Mouse (Mus musculus) forebrain, embryonic 13.5 days (tissue): ENCODE results near the gene Clgn. TPM values are rescaled to one million over a fixed set of nuclear protein-coding genes. Genes with fewer than 3 reads are reported as not detected.

Experiments
- ATAC-seq: fragments of 200-750 bp; cut with Nextera tagmentation; 2 replicates; pipeline ENCODE4 v1.8.0; 2017
- H3K27ac ChIP-seq: fragments of 300-500 bp; sonication (generic); 2 replicates; pipeline ENCODE4 v1.5.1; 2015; ENCODE audit warnings: inconsistent platforms, mild to moderate bottlenecking, moderate library complexity
- H3K27me3 ChIP-seq: fragments of 300-500 bp; sonication (generic); 2 replicates; pipeline ENCODE4 v1.6.1; 2015; ENCODE audit warnings: mild to moderate bottlenecking, inconsistent platforms
- H3K36me3 ChIP-seq: fragments of 300-500 bp; sonication (generic); 2 replicates; pipeline ENCODE4 v1.6.1; 2015; ENCODE audit warnings: mild to moderate bottlenecking, inconsistent platforms; ENCODE audit not compliant: poor library complexity, severe bottlenecking
- H3K4me1 ChIP-seq: fragments of 300-500 bp; sonication (generic); 2 replicates; pipeline ENCODE4 v1.6.1; 2015; ENCODE audit warnings: inconsistent platforms
- H3K4me2 ChIP-seq: fragments of 300-500 bp; sonication (generic); 2 replicates; pipeline ENCODE4 v1.6.1; 2015; ENCODE audit warnings: inconsistent platforms, mild to moderate bottlenecking, moderate library complexity
- H3K4me3 ChIP-seq: fragments of 300-500 bp; sonication (generic); 2 replicates; pipeline ENCODE4 v1.5.1; 2015; ENCODE audit warnings: mild to moderate bottlenecking, inconsistent platforms
- H3K9ac ChIP-seq: fragments of 300-500 bp; sonication (generic); 2 replicates; pipeline ENCODE4 v1.6.1; 2015; ENCODE audit warnings: mild to moderate bottlenecking, inconsistent platforms
- H3K9me3 ChIP-seq: fragments of 300-500 bp; sonication (generic); replicated peaks from 2 replicates; pipeline ENCODE4 v1.6.1; 2016; ENCODE audit warnings: inconsistent platforms
- WGBS: fragments of 180-500 bp; shearing (Covaris S2); methylation state at CpG from one replicate; pipeline ENCODE4 v1.1.7; 2015; 5-methylcytosine and 5-hydroxymethylcytosine counted together
- polyA plus RNA-seq: library from polyadenylated mRNA; unstranded; fragments of >200 nt; fragmentation: Nextera tagmentation; extraction: Ambion mirVana; gene quantifications from 2 replicates; pipeline ENCODE4 v1.2.1, GENCODE M21; 2015

Clgn gene
- polyA plus RNA-seq, 1 experiment from 2014 or later, result 5.4 TPM

DNA sequence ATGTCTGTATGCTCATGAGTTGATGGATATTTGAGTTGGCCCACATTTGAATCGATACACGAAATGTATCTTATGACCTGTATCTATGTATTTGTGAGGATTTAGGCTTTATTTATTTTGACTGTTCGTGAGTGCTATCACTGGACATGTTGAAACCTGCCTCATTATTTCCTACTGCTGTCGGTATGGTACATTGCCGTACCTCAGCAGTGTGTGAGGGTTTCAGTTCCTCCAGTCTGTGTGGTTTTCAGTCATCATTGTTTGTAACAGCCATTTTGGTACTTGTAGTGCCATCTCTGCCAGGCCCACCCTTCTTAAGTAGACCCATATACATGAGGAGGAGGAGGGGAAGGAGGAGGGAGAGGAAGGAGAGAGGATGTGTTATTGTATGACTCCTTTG lies 4.7 kb downstream of the Clgn start:
- WGBS, result 91% methylated on average over 5 of the region's 5 CpGs
- H3K27me3 ChIP-seq, result peaks cover 10% of the 10 kb centered on the region; the same call in 1 of the 2 replicates
- no peak overlapping the region for H3K9ac ChIP-seq
- ATAC-seq, result no peak
- no peak overlapping the region for H3K4me2 ChIP-seq
- no peaks in the 10 kb centered on the region for H3K9me3 ChIP-seq
- no peak overlapping the region for H3K4me3 ChIP-seq
- no peaks in the 10 kb centered on the region for H3K36me3 ChIP-seq
- peaks cover 6% of the 10 kb centered on the region for H3K4me1 ChIP-seq
- H3K27ac ChIP-seq, result no peak overlapping the region

DNA sequence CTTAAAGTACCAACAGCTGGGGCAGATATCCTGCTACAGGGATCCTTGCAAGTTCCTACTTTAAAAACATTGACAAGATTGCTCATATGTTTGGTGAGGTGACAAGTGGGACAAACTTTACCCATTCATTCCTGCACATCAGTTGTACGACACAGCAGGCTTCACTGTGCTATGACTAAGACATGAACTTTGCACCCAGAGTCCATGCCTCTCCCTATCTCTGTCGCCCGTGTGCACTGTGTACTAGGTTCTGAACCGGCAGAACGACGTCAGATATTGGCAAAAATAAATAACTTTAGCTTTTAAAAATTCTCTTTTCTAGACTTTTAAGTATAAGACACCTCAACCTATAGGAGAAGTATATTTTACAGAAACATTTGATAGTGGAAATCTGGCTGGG lies 7.0 kb downstream of the Clgn start:
- 86% methylated on average over 6 of the region's 6 CpGs for WGBS

DNA sequence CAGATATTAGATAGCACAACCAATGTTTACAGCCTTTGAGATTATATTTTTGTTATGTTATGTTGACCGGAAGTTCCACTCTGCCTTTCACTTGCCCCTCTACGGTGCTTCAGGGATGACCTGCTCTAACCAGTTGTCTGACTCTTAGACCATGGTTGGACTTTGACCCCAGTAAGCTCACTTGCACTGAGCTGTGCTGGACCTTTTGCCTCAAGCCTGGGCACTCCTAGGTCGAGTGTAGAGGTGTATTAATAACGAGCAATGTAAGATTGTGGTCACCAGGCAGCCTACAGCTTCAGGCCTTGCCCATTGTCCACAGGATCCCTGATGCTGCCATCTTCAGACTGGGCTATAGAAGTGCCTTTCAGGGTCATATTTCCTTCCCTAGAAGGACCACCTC lies 8.1 kb downstream of the Clgn start:
- Histone ChIP-seq H3K4me3 (no peak overlapping the region), H3K9me3 (no peaks in the 10 kb centered on the region), H3K27ac (no peak overlapping the region), H3K4me1 (no peaks in the 10 kb centered on the region), H3K27me3 (no peaks in the 10 kb centered on the region), H3K4me2 (no peak overlapping the region), H3K9ac (no peak overlapping the region), H3K36me3 (no peaks in the 10 kb centered on the region)
- WGBS, result 76% methylated on average over 4 of the region's 4 CpGs
- no peak for ATAC-seq

More for the DNA sequence above, 7.0 kb downstream of the Clgn start:
- Histone ChIP-seq H3K36me3 (no peaks in the 10 kb centered on the region), H3K4me3 (no peak overlapping the region), H3K9me3 (no peaks in the 10 kb centered on the region), H3K4me2 (no peak overlapping the region), H3K4me1 (no peaks in the 10 kb centered on the region), H3K9ac (no peak overlapping the region), H3K27ac (no peak overlapping the region), H3K27me3 (no peaks in the 10 kb centered on the region)
- ATAC-seq, result no peak

DNA sequence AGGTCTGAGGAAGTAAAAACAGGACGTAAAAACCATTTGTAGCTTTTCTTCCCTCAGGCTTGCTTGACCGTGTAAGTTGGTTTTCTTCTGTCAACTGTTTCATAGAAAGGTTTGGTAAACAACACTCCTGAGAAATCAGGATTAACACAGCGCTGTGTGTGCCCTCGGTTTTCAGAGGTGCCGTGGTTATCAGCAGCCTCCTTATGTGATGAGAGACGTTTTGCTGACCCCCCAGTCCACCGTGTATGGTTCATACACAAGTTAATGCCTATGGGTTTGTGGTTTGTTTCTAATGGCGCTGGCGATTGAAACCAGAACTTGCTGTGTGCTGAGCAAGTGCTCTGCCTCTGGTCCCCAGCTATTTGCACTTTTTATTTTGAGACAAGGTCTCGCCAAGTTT lies 15.9 kb downstream of the Clgn start:
- Histone ChIP-seq H3K27ac (no peak overlapping the region), H3K9ac (no peak overlapping the region), H3K4me2 (no peak overlapping the region), H3K9me3 (no peaks in the 10 kb centered on the region), H3K4me1 (no peaks in the 10 kb centered on the region), H3K36me3 (no peaks in the 10 kb centered on the region), H3K27me3 (no peaks in the 10 kb centered on the region), H3K4me3 (no peak overlapping the region)
- whole genome bisulfite sequencing, result 86% methylated on average over 10 of the region's 10 CpGs
- ATAC-seq, result no peak

DNA sequence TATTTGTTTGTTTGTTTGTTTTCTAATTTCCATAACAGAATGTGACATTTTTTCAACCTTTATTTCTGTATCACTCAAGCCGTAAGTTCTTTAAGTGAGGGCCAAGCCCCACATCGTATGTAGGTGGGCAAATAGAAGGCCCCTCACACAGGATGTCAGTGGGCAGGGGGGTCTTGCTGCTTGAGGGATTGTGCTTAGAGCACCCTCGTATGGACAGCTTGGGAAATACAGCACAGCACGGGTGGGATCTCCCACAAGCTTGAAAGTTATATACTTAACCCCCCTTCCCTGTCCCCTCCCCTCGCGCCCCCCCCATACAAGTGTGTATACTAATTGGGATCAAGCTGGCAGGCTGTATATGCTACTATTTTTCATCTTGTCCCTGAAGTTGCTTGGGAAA lies 17.2 kb downstream of the Clgn start:
- Histone ChIP-seq H3K27me3 (no peaks in the 10 kb centered on the region), H3K36me3 (no peaks in the 10 kb centered on the region), H3K9me3 (no peaks in the 10 kb centered on the region), H3K4me1 (no peaks in the 10 kb centered on the region), H3K9ac (no peak overlapping the region), H3K4me3 (no peak overlapping the region), H3K4me2 (no peak overlapping the region), H3K27ac (no peak overlapping the region)
- WGBS, result 39% methylated on average over 6 of the region's 6 CpGs
- no peak for ATAC-seq

DNA sequence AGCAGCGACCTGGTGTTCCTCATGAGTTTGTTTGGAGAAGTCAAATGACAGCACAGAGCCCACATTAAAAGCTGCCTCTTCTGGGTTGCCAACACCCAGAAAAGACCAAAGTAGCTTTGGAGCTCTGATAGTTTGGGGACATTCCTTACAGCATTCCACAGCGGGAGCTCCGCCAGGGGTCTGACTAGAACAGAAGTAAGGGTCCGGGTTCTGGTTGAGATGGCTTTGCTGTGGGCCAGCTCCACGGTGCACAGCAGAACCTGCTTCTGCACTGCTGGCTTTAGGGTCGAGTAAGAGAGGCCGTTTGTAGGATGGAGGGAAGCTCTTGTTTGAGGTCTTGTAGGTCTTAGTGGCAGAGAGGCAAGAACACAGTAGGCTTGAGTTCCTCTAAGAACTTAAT lies 18.8 kb downstream of the Clgn start:
- H3K4me1 ChIP-seq, result no peaks in the 10 kb centered on the region
- H3K4me3 ChIP-seq, result no peak overlapping the region
- WGBS, result 87% methylated on average over 7 of the region's 7 CpGs
- ATAC-seq, result no peak
- H3K9ac ChIP-seq, result no peak overlapping the region
- no peak overlapping the region for H3K4me2 ChIP-seq
- no peaks in the 10 kb centered on the region for H3K9me3 ChIP-seq
- no peaks in the 10 kb centered on the region for H3K27me3 ChIP-seq
- H3K36me3 ChIP-seq, result no peaks in the 10 kb centered on the region
- no peak overlapping the region for H3K27ac ChIP-seq

DNA sequence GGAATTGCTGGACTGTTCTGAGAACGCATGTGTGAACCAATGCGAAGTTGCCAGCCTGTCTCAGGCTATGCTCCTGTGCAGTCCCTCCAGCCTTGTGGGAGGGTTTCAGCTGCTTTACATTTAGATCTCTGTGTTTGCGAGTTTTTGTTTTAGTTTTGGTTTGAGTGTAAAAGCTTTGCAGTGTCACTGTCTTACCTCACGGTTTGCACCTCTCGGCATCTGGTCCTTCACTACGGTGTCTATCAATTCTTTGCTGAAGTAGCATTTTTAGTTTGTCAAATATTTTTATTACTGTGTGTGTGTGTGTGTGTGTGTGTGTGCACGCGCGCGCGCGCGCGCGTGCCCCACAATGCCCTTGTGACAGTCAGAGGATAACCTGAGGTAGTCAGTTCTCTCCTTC lies 27.2 kb downstream of the Clgn start:
- no peaks in the 10 kb centered on the region for H3K36me3 ChIP-seq
- H3K9ac ChIP-seq, result no peak overlapping the region
- 95% methylated on average over 15 of the region's 15 CpGs for WGBS
- no peak overlapping the region for H3K4me2 ChIP-seq
- H3K4me3 ChIP-seq, result no peak overlapping the region
- H3K27me3 ChIP-seq, result no peaks in the 10 kb centered on the region
- no peaks in the 10 kb centered on the region for H3K4me1 ChIP-seq
- H3K27ac ChIP-seq, result no peak overlapping the region
- H3K9me3 ChIP-seq, result no peaks in the 10 kb centered on the region
- no peak for ATAC-seq

DNA sequence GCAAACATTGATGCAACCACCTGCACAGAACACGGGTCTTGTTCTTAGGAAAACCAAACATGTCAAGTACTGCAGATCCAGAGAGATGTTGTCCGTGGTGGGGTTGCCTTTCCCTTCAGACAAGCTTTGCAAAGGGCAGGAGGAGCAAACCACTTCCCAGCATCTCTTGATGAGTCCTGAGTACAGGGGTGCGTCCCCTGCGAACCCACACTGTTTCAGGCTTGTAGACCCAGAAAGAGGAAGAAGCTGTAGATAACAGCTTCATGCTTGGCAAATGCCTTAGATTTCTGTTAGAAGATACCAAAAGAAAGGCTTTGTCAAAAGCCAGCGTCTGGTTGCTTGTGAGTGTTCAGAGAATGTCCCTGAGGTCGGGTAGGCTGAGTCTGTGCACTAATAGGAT lies 28.3 kb downstream of the Clgn start:
- Histone ChIP-seq H3K27me3 (no peaks in the 10 kb centered on the region), H3K9ac (no peak overlapping the region), H3K4me2 (no peak overlapping the region), H3K4me1 (no peaks in the 10 kb centered on the region), H3K36me3 (no peaks in the 10 kb centered on the region), H3K27ac (no peak overlapping the region), H3K9me3 (no peaks in the 10 kb centered on the region), H3K4me3 (no peak overlapping the region)
- no peak for ATAC-seq
- WGBS, result 87% methylated on average over 6 of the region's 6 CpGs

DNA sequence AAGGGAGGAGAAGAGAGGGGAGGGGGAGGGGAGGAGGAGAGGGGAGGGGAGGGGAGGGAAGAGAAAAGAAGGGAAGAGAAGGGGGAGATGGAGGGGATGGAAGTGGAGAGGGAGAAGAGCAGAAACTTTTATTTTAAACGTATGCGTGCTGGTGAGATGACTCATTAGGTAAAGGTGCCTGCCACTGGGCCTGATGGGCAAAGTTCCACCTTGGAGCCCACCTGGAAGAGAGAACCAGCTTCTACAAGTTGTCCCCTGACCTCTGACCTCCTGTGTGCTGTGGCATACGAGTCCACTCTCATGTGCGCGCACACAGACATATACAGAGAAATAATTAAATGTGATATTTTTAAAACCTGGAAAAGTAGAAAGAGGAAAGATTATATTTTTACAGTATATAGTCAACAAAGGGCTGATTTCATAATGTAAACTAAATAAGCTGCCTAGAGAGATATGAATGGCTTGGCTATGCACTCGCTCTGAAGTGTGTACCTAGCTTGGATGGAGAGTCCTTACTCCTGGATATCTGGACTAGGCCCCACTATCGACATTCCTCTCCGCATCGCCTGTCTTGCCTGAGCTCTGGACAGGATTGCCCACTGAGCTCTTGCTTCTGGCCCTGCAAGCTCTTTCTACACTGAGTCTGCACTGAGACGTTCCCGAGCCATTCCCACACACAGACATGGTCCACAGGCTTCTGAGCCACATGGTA lies 29.3 kb downstream of the Clgn start:
- Histone ChIP-seq H3K4me2 (no peak overlapping the region), H3K4me1 (no peaks in the 10 kb centered on the region), H3K27ac (no peak overlapping the region), H3K9ac (no peak overlapping the region), H3K9me3 (no peaks in the 10 kb centered on the region), H3K36me3 (no peaks in the 10 kb centered on the region), H3K4me3 (no peak overlapping the region), H3K27me3 (no peaks in the 10 kb centered on the region)
- WGBS, result 94% methylated on average over 11 of the region's 11 CpGs
- ATAC-seq, result no peak

DNA sequence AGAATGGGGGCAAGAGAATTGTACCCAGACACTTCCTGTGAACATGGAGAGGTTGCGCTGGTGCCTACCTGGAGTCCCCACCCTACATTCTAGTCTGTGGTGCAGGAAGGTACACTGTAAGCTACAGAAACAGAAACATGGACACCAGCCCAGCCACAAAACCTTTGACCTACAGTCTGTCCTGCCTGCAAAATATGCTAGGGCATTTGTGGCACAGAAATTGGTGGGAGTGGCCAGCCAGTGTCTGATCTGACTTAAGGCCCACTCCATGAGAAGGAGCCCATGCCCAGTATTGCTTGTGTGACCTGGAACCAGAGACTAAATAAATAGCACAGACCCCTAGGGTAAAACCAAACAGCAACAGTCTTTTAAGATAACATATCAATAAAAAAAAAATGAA lies 31.7 kb downstream of the Clgn start:
- 100% methylated on average over 1 of the region's 1 CpGs for WGBS
- 0 out of 2 replicates have a peak, but pooled peaks cover 3% of the 10 kb centered on the region for H3K36me3 ChIP-seq

DNA sequence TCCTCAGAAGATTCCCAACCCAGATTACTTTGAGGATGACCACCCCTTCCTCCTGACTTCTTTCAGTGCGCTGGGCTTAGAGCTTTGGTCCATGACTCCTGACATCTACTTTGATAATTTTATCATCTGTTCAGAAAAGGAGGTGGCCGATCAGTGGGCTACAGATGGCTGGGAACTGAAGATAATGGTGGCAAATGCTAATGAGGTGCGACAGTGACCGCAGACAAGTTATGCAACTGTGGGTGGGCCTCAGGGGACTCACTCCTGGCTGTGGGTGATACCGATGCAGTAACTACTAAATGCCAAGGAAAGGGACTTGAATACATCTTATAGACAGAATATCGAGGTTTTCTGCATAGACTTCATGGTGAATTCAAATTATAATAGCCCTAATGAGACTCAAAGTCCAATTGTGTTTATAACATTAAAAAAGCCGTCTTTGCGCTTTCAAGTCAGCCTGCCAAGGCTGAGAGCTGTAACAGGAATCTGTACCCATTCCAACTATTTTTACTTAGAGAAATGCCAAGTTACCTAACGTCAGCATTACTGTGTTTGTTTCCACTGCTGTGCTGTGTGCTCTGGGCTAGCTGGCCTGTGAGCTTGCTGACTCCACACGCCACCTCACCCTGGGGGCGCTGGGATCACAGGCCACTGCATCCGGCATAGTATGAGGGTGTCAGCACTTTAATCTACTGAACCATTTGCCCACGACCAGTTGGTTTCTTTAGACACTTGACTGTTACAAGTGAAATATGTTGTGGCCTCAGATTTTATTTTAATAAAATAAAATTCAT lies 33.6 kb downstream of the Clgn start:
- Histone ChIP-seq H3K27me3 (no peaks in the 10 kb centered on the region), H3K4me2 (no peak overlapping the region), H3K9ac (no peak overlapping the region), H3K4me1 (no peaks in the 10 kb centered on the region), H3K27ac (no peak overlapping the region), H3K9me3 (no peaks in the 10 kb centered on the region), H3K36me3 (0 out of 2 replicates have a peak, but pooled peaks cover 3% of the 10 kb centered on the region), H3K4me3 (no peak overlapping the region)
- WGBS, result 83% methylated on average over 13 of the region's 13 CpGs
- ATAC-seq, result no peak

More for the DNA sequence above, 31.7 kb downstream of the Clgn start:
- Histone ChIP-seq H3K27ac (no peak overlapping the region), H3K27me3 (no peaks in the 10 kb centered on the region), H3K4me2 (no peak overlapping the region), H3K9me3 (no peaks in the 10 kb centered on the region), H3K4me3 (no peak overlapping the region), H3K4me1 (no peaks in the 10 kb centered on the region), H3K9ac (no peak overlapping the region)
- ATAC-seq, result no peak

DNA sequence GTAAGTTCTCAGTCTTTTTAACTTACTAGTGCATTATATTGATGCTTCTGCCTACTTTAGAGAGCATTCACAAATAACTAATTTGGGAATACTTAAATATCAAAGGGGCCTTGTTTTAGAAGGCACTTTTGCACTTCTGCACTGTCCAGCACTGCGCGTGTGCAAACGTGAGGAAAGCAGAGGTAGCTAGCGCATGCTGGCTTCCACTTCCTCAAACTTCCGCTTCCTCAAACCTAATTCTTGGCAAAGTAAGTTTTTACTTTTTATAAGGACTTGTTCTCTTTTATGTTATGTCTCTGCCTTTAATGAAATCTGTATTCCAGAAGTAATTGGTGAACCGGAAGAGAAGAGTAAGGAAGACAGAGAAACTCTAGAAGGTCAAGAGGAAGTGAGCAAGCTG lies 35.5 kb downstream of the Clgn start:
- Histone ChIP-seq H3K36me3 (0 out of 2 replicates have a peak, but pooled peaks cover 3% of the 10 kb centered on the region), H3K9ac (no peak overlapping the region), H3K4me1 (no peaks in the 10 kb centered on the region), H3K27ac (no peak overlapping the region), H3K27me3 (no peaks in the 10 kb centered on the region), H3K4me2 (no peak overlapping the region), H3K9me3 (no peaks in the 10 kb centered on the region), H3K4me3 (no peak overlapping the region)
- WGBS, result 88% methylated on average over 6 of the region's 6 CpGs
- no peak for ATAC-seq
